12 mouse cellular contexts compared by ENCODE assay signal in genomic region chr9:64789341-64789761, GRCm38 (mm10). TPM values are rescaled to one million over a fixed set of nuclear protein-coding genes. Genes with fewer than 3 reads are reported as not detected.
DNase-seq lines count a peak whose midpoint lies in the region; ATAC-seq and TF ChIP-seq lines count a peak whose summit lies in the region.
"Had no signal": no experiment of that assay in that cellular context is flagged by ENCODE, and none has a peak within 500 bp of the region (broad histone marks: within the 10 kb centered on the region; RNA-seq: fewer than 3 reads in every experiment).

No protein-coding gene starts in this region.

- 80% methylated on average over 13 of the region's 13 CpGs for WGBS in midbrain, embryonic 14.5 days
- 78% methylated on average over 13 of the region's 13 CpGs for WGBS in midbrain, embryonic 15.5 days
- WGBS in bone marrow, adult 2 months: 1% methylated on average over 13 of the region's 13 CpGs
- WGBS in liver, embryonic 12.5 days (ENCODE audit: insufficient replicate concordance): 18% methylated on average over 13 of the region's 13 CpGs
- whole genome bisulfite sequencing in spleen, adult 2 months: 3% methylated on average over 13 of the region's 13 CpGs

- no peaks in the 10 kb centered on the region for H3K9me3 ChIP-seq in midbrain, embryonic 14.5 days (ENCODE audit: control insufficient read depth, low read length)
- no peaks in the 10 kb centered on the region for H3K9me3 ChIP-seq in midbrain, embryonic 15.5 days
- H3K9me3 ChIP-seq in liver, embryonic 12.5 days (replicated peaks): no peaks in the 10 kb centered on the region
- H3K9me3 ChIP-seq: hindbrain, embryonic 12.5 days; neural tube, embryonic 12.5 days had no signal

- H3K36me3 ChIP-seq in midbrain, embryonic 14.5 days (ENCODE audit: control insufficient read depth, insufficient read depth, low read length): no peaks in the 10 kb centered on the region
- no peaks in the 10 kb centered on the region for H3K36me3 ChIP-seq in midbrain, embryonic 15.5 days (replicated peaks)
- H3K36me3 ChIP-seq in liver, embryonic 12.5 days: no peaks in the 10 kb centered on the region
- no peaks in the 10 kb centered on the region for H3K36me3 ChIP-seq in spleen, adult 2 months (ENCODE audit: control insufficient read depth, insufficient read depth, low read length)
- H3K36me3 ChIP-seq: hindbrain, embryonic 12.5 days; neural tube, embryonic 12.5 days had no signal

- H3K4me3 ChIP-seq in midbrain, embryonic 14.5 days (replicated peaks; ENCODE audit: low read depth, low read length): no peak overlapping the region
- no peak overlapping the region for H3K4me3 ChIP-seq in midbrain, embryonic 15.5 days
- H3K4me3 ChIP-seq in bone marrow, adult 2 months (replicated peaks; ENCODE audit: control insufficient read depth, low read depth, low read length): no peak overlapping the region
- peak overlapping the region; percentile 15; the same call in 1 of the 2 replicates for H3K4me3 ChIP-seq in liver, embryonic 12.5 days
- H3K4me3 ChIP-seq in spleen, adult 2 months (ENCODE audit: extremely low read depth, insufficient read depth, insufficient read length): no peak overlapping the region
- H3K4me3 ChIP-seq: hindbrain, embryonic 12.5 days; layer of hippocampus, adult 2 months; neural tube, embryonic 12.5 days had no signal

- DNase-seq in midbrain, embryonic 14.5 days: peak; percentile 5
- peak in 1 of 2 experiments; percentile 98 for DNase-seq in spleen, adult 2 months (ENCODE audit: low read depth in 1 of 2, low spot score in 2 of 2)
- no peak for DNase-seq in cerebellum, adult 9-11 months
- no peak for DNase-seq in adrenal gland, adult 8-10 months
- DNase-seq in layer of hippocampus, postnatal 10 days (ENCODE audit: low spot score in 2 of 2): no peak
- DNase-seq: cerebellum, adult 9-10 months had no signal

- no peak for TF ChIP-seq POLR2A in bone marrow, adult 2 months (IDR thresholded peaks at IDR 0.05; ENCODE audit: borderline replicate concordance, control insufficient read depth, low read depth, low read length)
- TF ChIP-seq POLR2A in spleen, adult 2 months (IDR thresholded peaks at IDR 0.05; ENCODE audit: low read depth, low read length): no peak

- H3K27ac ChIP-seq in midbrain, embryonic 14.5 days (replicated peaks; ENCODE audit: low read depth, low read length): no peak overlapping the region
- no peak overlapping the region for H3K27ac ChIP-seq in midbrain, embryonic 15.5 days
- H3K27ac ChIP-seq in bone marrow, adult 2 months (ENCODE audit: control insufficient read depth, insufficient read depth, low read depth, low read length, poor library complexity): peak overlapping the region; percentile 87
- peak overlapping the region; percentile 97 for H3K27ac ChIP-seq in liver, embryonic 12.5 days
- H3K27ac ChIP-seq in spleen, adult 2 months (ENCODE audit: insufficient read depth, low read length): peak overlapping the region; percentile 88
- H3K27ac ChIP-seq: hindbrain, embryonic 12.5 days; layer of hippocampus, adult 2 months; neural tube, embryonic 12.5 days had no signal

- no peaks in the 10 kb centered on the region for H3K27me3 ChIP-seq in midbrain, embryonic 14.5 days (ENCODE audit: control insufficient read depth, insufficient read depth, low read length)
- H3K27me3 ChIP-seq in midbrain, embryonic 15.5 days (replicated peaks): no peaks in the 10 kb centered on the region
- H3K27me3 ChIP-seq in liver, embryonic 12.5 days (replicated peaks): no peaks in the 10 kb centered on the region
- H3K27me3 ChIP-seq in spleen, adult 2 months (ENCODE audit: control insufficient read depth, insufficient read depth, low read length): no peaks in the 10 kb centered on the region
- H3K27me3 ChIP-seq: hindbrain, embryonic 12.5 days; neural tube, embryonic 12.5 days had no signal

- no peak for TF ChIP-seq CTCF in bone marrow, adult 2 months (IDR thresholded peaks at IDR 0.05; ENCODE audit: control insufficient read depth, insufficient read depth, low read length)
- TF ChIP-seq CTCF in spleen, adult 2 months (IDR thresholded peaks at IDR 0.05; ENCODE audit: extremely low read depth, insufficient read depth, insufficient read length, insufficient replicate concordance): no peak

- no peaks in the 10 kb centered on the region for H3K4me1 ChIP-seq in midbrain, embryonic 14.5 days (ENCODE audit: control insufficient read depth, insufficient read depth, low read length)
- no peaks in the 10 kb centered on the region for H3K4me1 ChIP-seq in midbrain, embryonic 15.5 days
- H3K4me1 ChIP-seq in bone marrow, adult 2 months (ENCODE audit: control insufficient read depth, insufficient read depth, low read length): peaks cover 10% of the 10 kb centered on the region
- H3K4me1 ChIP-seq in liver, embryonic 12.5 days: peaks cover 63% of the 10 kb centered on the region
- H3K4me1 ChIP-seq in spleen, adult 2 months (ENCODE audit: control insufficient read depth, insufficient read depth, insufficient read length): peaks cover 22% of the 10 kb centered on the region
- H3K4me1 ChIP-seq: hindbrain, embryonic 12.5 days; neural tube, embryonic 12.5 days had no signal

- ATAC-seq in midbrain, embryonic 14.5 days (ENCODE audit: low FRiP score, low TSS enrichment): no peak
- no peak for ATAC-seq in midbrain, embryonic 15.5 days (replicated peaks)
- no peak for ATAC-seq in liver, embryonic 12.5 days

- no peak overlapping the region for H3K4me2 ChIP-seq in midbrain, embryonic 14.5 days (ENCODE audit: low read length)
- no peak overlapping the region for H3K4me2 ChIP-seq in midbrain, embryonic 15.5 days
- peak overlapping the region; percentile 54 for H3K4me2 ChIP-seq in liver, embryonic 12.5 days
- H3K4me2 ChIP-seq: hindbrain, embryonic 12.5 days; neural tube, embryonic 12.5 days had no signal

- H3K9ac ChIP-seq in midbrain, embryonic 14.5 days (replicated peaks; ENCODE audit: low read length): no peak overlapping the region
- no peak overlapping the region for H3K9ac ChIP-seq in midbrain, embryonic 15.5 days
- H3K9ac ChIP-seq in liver, embryonic 12.5 days: peak overlapping the region; percentile 49; the same call in 1 of the 2 replicates
- H3K9ac ChIP-seq: hindbrain, embryonic 12.5 days; neural tube, embryonic 12.5 days had no signal

RNA-seq across cellular contexts. Expression of gene Dennd4a, which starts 21.8 kb away (rescaled TPM):
- polyA plus RNA-seq in midbrain, embryonic 14.5 days (2014; fragmentation: Nextera tagmentation; extraction: Ambion mirVana): 12.8 and 14.1 TPM in 2 replicates
- polyA plus RNA-seq in midbrain, embryonic 15.5 days (2015; fragmentation: Nextera tagmentation; extraction: Ambion mirVana): 10.9 and 12.0 TPM in 2 replicates
- 77.2 and 86.3 TPM in 2 replicates for polyA plus RNA-seq in bone marrow, adult 2 months (2011; ENCODE audit: insufficient read depth, insufficient read length, low replicate concordance, missing spikeins)
- polyA plus RNA-seq in liver, embryonic 12.5 days (2016; fragmentation: Nextera tagmentation; extraction: Ambion mirVana): 32.6 and 32.7 TPM in 2 replicates
- polyA plus RNA-seq in spleen, adult 2 months (2012; rRNA removed): 22.2 and 25.9 TPM in 2 replicates
- total RNA-seq in adrenal gland, adult 8-10 months (2022): 10 to 100 TPM; 15.1 to 42.4 (median 29.1) TPM
- 10 to 100 TPM; 44.1 to 45.8 TPM for total RNA-seq in layer of hippocampus, postnatal 10 days (2021)

RNA-seq across cellular contexts. Expression of gene Rab11a, which starts 51.8 kb away (rescaled TPM):
- 446 and 467 TPM in 2 replicates for polyA plus RNA-seq in midbrain, embryonic 14.5 days (2014; fragmentation: Nextera tagmentation; extraction: Ambion mirVana)
- polyA plus RNA-seq in midbrain, embryonic 15.5 days (2015; fragmentation: Nextera tagmentation; extraction: Ambion mirVana): 401 and 402 TPM in 2 replicates
- polyA plus RNA-seq in bone marrow, adult 2 months (2011; ENCODE audit: insufficient read depth, insufficient read length, low replicate concordance, missing spikeins): 132 and 148 TPM in 2 replicates
- polyA plus RNA-seq in liver, embryonic 12.5 days (2016; fragmentation: Nextera tagmentation; extraction: Ambion mirVana): 240 and 248 TPM in 2 replicates
- polyA plus RNA-seq in spleen, adult 2 months (2012; rRNA removed): 33.1 and 38.4 TPM in 2 replicates
- total RNA-seq in adrenal gland, adult 8-10 months (2022): 100 to 1,000 TPM; 231 to 285 (median 262) TPM
- total RNA-seq in layer of hippocampus, postnatal 10 days (2021): 100 to 1,000 TPM; 357 to 372 TPM

Comparison
In these comparisons a context has a peak if more than half of its experiments do, and no peak if none do; other contexts are left out.
1. H3K27ac ChIP-seq: peak in bone marrow, adult 2 months (single experiment), liver, embryonic 12.5 days (single experiment) and spleen, adult 2 months (single experiment); none in midbrain, embryonic 14.5 days (single experiment) and midbrain, embryonic 15.5 days (single experiment).